ENCODE assay signal across 19 mouse cellular contexts in the genomic region with DNA sequence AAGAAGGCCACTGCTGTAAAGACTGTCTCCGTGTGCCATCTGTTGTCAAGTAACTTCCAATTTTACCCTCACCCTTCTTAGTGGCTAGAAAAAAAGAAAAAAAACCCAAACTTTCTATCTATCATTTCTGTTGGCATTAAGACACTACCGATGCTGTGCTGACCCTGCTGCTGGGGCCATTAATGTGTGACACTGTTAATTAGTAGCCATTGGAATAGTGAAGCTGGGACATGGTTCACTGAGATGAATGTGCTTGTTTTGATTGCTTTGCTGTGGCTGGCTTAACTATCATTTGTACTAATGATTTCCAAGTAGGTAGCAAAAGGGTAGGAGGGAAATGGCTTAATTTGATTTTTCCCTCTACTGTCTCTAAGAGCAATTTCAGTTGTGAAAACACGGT.
"Had no signal": no experiment of that assay in that cellular context is flagged by ENCODE, and none has a peak within 500 bp of the region (broad histone marks: within the 10 kb centered on the region; RNA-seq: fewer than 3 reads in every experiment).

No protein-coding gene starts in this region.

- H3K4me2 ChIP-seq: lung, embryonic 14.5 days; midbrain, embryonic 12.5 days; neural tube, embryonic 12.5 days; neural tube, embryonic 15.5 days had no signal

- H3K27ac ChIP-seq: midbrain, embryonic 10.5 days; midbrain, embryonic 12.5 days; neural tube, embryonic 12.5 days; neural tube, embryonic 15.5 days had no signal

- H3K9ac ChIP-seq: lung, embryonic 14.5 days; midbrain, embryonic 12.5 days; neural tube, embryonic 12.5 days; neural tube, embryonic 15.5 days had no signal

- H3K36me3 ChIP-seq: midbrain, embryonic 10.5 days; midbrain, embryonic 12.5 days; neural tube, embryonic 12.5 days; neural tube, embryonic 15.5 days had no signal

- ATAC-seq: midbrain, embryonic 16.5 days had no signal

- DNase-seq: lung, adult 18-20 months; lung, embryonic 14.5 days; lung, postnatal 10 days; lung, postnatal 4 days; midbrain, embryonic 14.5 days; retina, postnatal 1 day; right cerebral cortex, adult 18-20 months; right cerebral cortex, postnatal 25 days; right cerebral cortex, postnatal 4 days; spleen, adult 18-20 months; thymus, adult 18-20 months; thymus, postnatal 14 days; thymus, postnatal 36 days had no signal

- H3K27me3 ChIP-seq: midbrain, embryonic 12.5 days; neural tube, embryonic 12.5 days; neural tube, embryonic 15.5 days had no signal

- H3K4me1 ChIP-seq: midbrain, embryonic 10.5 days; midbrain, embryonic 12.5 days; neural tube, embryonic 12.5 days had no signal

- H3K9me3 ChIP-seq: midbrain, embryonic 10.5 days; midbrain, embryonic 12.5 days; neural tube, embryonic 12.5 days; neural tube, embryonic 15.5 days had no signal

- H3K4me3 ChIP-seq: midbrain, embryonic 10.5 days; midbrain, embryonic 12.5 days; myocyte; neural tube, embryonic 12.5 days; neural tube, embryonic 15.5 days had no signal
